Mouse (Mus musculus) CH12.LX (cell line): Measurements from ENCODE around the gene Nxph1. TPM values are rescaled to one million over a fixed set of nuclear protein-coding genes. Genes with fewer than 3 reads are reported as not detected.

ENCODE experiments used
- DNase-seq: peaks from one replicate; pipeline ENCODE4 v3.0.0-alpha.2; 2013; ENCODE audit errors: extremely low read depth
- H3K27ac ChIP-seq: 2 replicates; pipeline ENCODE4 v1.5.1; 2012; ENCODE audit warnings: low read depth, mild to moderate bottlenecking, control low read depth, moderate library complexity; ENCODE audit not compliant: insufficient read depth
- H3K27me3 ChIP-seq: replicated peaks from 2 replicates; pipeline ENCODE3; 2012; ENCODE audit warnings: inconsistent platforms
- H3K36me3 ChIP-seq, 2 experiments: replicated peaks in 1 of 2; 2 replicates each; pipeline versions ENCODE3 to v1.6.1; 2012; ENCODE audit warnings: inconsistent platforms in 1 of 2, low read length in 1 of 2, mild to moderate bottlenecking in 1 of 2, mixed read lengths in 1 of 2, moderate library complexity in 1 of 2; ENCODE audit not compliant: control insufficient read depth in 1 of 2, insufficient read depth in 1 of 2
- H3K4me1 ChIP-seq, 2 experiments: 2 replicates each; pipeline ENCODE4 v1.6.1; 2012; ENCODE audit warnings: inconsistent platforms in 1 of 2, moderate library complexity in 1 of 2; ENCODE audit not compliant: insufficient read depth in 2 of 2, control insufficient read depth in 1 of 2
- H3K4me2 ChIP-seq: 2 replicates; pipeline ENCODE4 v1.6.1; 2012; ENCODE audit warnings: low read depth, mild to moderate bottlenecking, control low read depth; ENCODE audit not compliant: poor library complexity, insufficient read depth, severe bottlenecking
- H3K4me3 ChIP-seq, 3 experiments: fragments of 150-350 bp in 1 of 3; sonication (generic) in 1 of 3; replicated peaks in 1 of 3; 2 replicates each; pipeline versions ENCODE3 to v1.5.1; 2011 to 2012; ENCODE audit warnings: low read depth in 2 of 3, low read length in 2 of 3, mild to moderate bottlenecking in 2 of 3, moderate library complexity in 2 of 3, control low read depth in 1 of 3, improper control_type of control experiment in 1 of 3, inconsistent platforms in 1 of 3, mixed read lengths in 1 of 3; ENCODE audit not compliant: poor library complexity in 1 of 3
- H3K79me2 ChIP-seq: replicated peaks from 2 replicates; pipeline ENCODE4 v1.6.1; 2012; ENCODE audit warnings: mild to moderate bottlenecking, moderate library complexity; ENCODE audit not compliant: control insufficient read depth, poor library complexity, insufficient read depth, severe bottlenecking; ENCODE audit errors: extremely low read depth
- H3K9ac ChIP-seq: 2 replicates; pipeline ENCODE4 v1.6.1; 2012; ENCODE audit warnings: low read depth, mild to moderate bottlenecking, control low read depth, moderate library complexity; ENCODE audit not compliant: insufficient read depth
- H3K9me3 ChIP-seq: replicated peaks from 2 replicates; pipeline ENCODE3; 2012; ENCODE audit warnings: low read length, inconsistent platforms, mixed read lengths
- BHLHE40 ChIP-seq: IDR thresholded peaks from 2 replicates; pipeline ENCODE4 v1.6.1; 2011; ENCODE audit warnings: mild to moderate bottlenecking, low read depth, low read length, improper control_type of control experiment
- CHD1 ChIP-seq: IDR thresholded peaks from 2 replicates; pipeline ENCODE4 v1.6.1; 2012; ENCODE audit warnings: low read depth, low read length, improper control_type of control experiment, inconsistent platforms
- CHD2 ChIP-seq: IDR thresholded peaks from 2 replicates; pipeline ENCODE4 v1.6.1; 2011; ENCODE audit warnings: low read length, improper control_type of control experiment
- CTCF ChIP-seq, 2 experiments: IDR thresholded peaks in 1 of 2; conservative IDR thresholded peaks in 1 of 2; 2 replicates each; pipeline ENCODE4 v1.5.1; 2011 to 2012; ENCODE audit warnings: low read depth in 2 of 2, low read length in 2 of 2, improper control_type of control experiment in 1 of 2, inconsistent platforms in 1 of 2, mild to moderate bottlenecking in 1 of 2, moderate library complexity in 1 of 2
- E2F4 ChIP-seq: IDR thresholded peaks from 2 replicates; pipeline ENCODE4 v1.6.1; 2011; ENCODE audit warnings: low read depth, low read length, improper control_type of control experiment; ENCODE audit not compliant: insufficient replicate concordance
- ELF1 ChIP-seq: IDR thresholded peaks from 2 replicates; pipeline ENCODE4 v1.6.1; 2014; ENCODE audit warnings: low read depth, mild to moderate bottlenecking, inconsistent platforms, low read length, improper control_type of control experiment
- EP300 ChIP-seq: IDR thresholded peaks from 2 replicates; pipeline ENCODE4 v1.6.1; 2011; ENCODE audit warnings: low read length, improper control_type of control experiment
- ETS1 ChIP-seq: conservative IDR thresholded peaks from 2 replicates; pipeline ENCODE4 v1.6.1; 2012; ENCODE audit warnings: low read depth, mild to moderate bottlenecking, inconsistent platforms, low read length, improper control_type of control experiment, moderate library complexity
- HCFC1 ChIP-seq: IDR thresholded peaks from 2 replicates; pipeline ENCODE4 v1.6.1; 2012; ENCODE audit warnings: low read depth, mild to moderate bottlenecking, inconsistent platforms, low read length, improper control_type of control experiment
- JUN ChIP-seq: IDR thresholded peaks from 2 replicates; pipeline ENCODE4 v1.6.1; 2011; ENCODE audit warnings: low read depth, mild to moderate bottlenecking, low read length, improper control_type of control experiment, moderate library complexity; ENCODE audit not compliant: insufficient read depth
- KAT2A ChIP-seq: IDR thresholded peaks from 2 replicates; pipeline ENCODE4 v1.6.1; 2012; ENCODE audit warnings: low read length, improper control_type of control experiment, inconsistent platforms; ENCODE audit not compliant: insufficient replicate concordance
- MAX ChIP-seq: IDR thresholded peaks from 2 replicates; pipeline ENCODE4 v1.6.1; 2011; ENCODE audit warnings: low read length, improper control_type of control experiment
- MAZ ChIP-seq: IDR thresholded peaks from 2 replicates; pipeline ENCODE4 v1.6.1; 2012; ENCODE audit warnings: low read depth, mild to moderate bottlenecking, inconsistent platforms, low read length, improper control_type of control experiment, moderate library complexity
- MEF2A ChIP-seq: IDR thresholded peaks from 2 replicates; pipeline ENCODE4 v1.6.1; 2014; ENCODE audit warnings: low read depth, mild to moderate bottlenecking, inconsistent platforms, low read length, improper control_type of control experiment, borderline replicate concordance
- NRF1 ChIP-seq: IDR thresholded peaks from 2 replicates; pipeline ENCODE4 v1.6.1; 2014; ENCODE audit warnings: low read depth, mild to moderate bottlenecking, inconsistent platforms, low read length, improper control_type of control experiment, moderate library complexity
- PAX5 ChIP-seq: IDR thresholded peaks from 2 replicates; pipeline ENCODE4 v1.6.1; 2012; ENCODE audit warnings: low read length, inconsistent platforms, mixed read lengths
- POLR2A ChIP-seq: IDR thresholded peaks from 2 replicates; pipeline ENCODE4 v1.6.1; 2011; ENCODE audit warnings: low read depth, mild to moderate bottlenecking, improper control_type of control experiment, low read length
- RCOR1 ChIP-seq: conservative IDR thresholded peaks from 2 replicates; pipeline ENCODE4 v1.6.1; 2012; ENCODE audit warnings: low read depth, mild to moderate bottlenecking, inconsistent platforms, low read length, improper control_type of control experiment
- USF1 ChIP-seq: IDR thresholded peaks from 2 replicates; pipeline ENCODE4 v1.6.1; 2014; ENCODE audit warnings: low read depth, mild to moderate bottlenecking, inconsistent platforms, low read length, improper control_type of control experiment
- USF2 ChIP-seq: conservative IDR thresholded peaks from 2 replicates; pipeline ENCODE4 v1.6.1; 2011; ENCODE audit warnings: low read depth, low read length, improper control_type of control experiment
- dilution Hi-C: fragments of 300-500 bp; cut with MboI; formaldehyde crosslinking; loops from 2 replicates; pipeline ENCODE4 v1.14.3; 2020; ENCODE audit warnings: low sequenced_read_pairs; ENCODE audit not compliant: extremely low pct_unique_long_range_greater_than_20kb, extremely low pct_ligation_motif_present
- in situ Hi-C: fragments of 300-500 bp; cut with MboI; formaldehyde crosslinking; loops from 3 replicates; pipeline ENCODE4 v1.14.3; 2019; ENCODE audit warnings: low sequenced_read_pairs, low pct_ligation_motif_present, low pct_unique_long_range_greater_than_20kb, mixed read lengths
- polyA plus RNA-seq: library from polyadenylated mRNA; unstranded; fragments of >175 nt; gene quantifications from 2 replicates; pipeline ENCODE4 v1.2.1, GENCODE M21; 2012; ENCODE audit warnings: low read depth; ENCODE audit not compliant: insufficient read length
- total RNA-seq, 2 experiments: library from RNA; depleted of rRNA; stranded (reverse); fragments of 300-350 nt in 1 of 2; fragments of >200 nt in 1 of 2; gene quantifications; 2 replicates each; pipeline ENCODE4 v1.2.3; 2012 to 2014

Nxph1 gene
- total and polyA plus RNA-seq, 3 experiments = not detected

DNA sequence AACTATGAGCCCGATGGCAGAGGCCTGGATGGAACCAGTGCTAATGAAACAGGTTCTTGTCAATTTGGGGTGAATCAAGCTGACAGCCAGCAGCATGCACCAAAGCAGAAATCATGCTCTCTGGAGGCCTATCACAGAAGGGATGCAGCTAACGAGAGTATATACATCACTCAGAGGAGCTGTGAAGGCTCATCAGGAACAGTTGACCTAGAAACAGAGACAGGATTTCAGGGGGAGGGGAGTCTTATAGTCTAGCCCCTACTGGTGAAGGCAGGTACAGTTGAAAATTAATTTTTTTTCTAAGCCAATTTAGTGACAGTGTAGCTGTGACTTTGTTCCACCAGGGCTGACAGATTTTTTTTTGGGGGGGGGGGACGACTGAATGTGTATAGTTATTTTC, 234.2 kb downstream of the Nxph1 start:
- Histone ChIP-seq H3K36me3 (no peaks in the 10 kb centered on the region), H3K79me2 (no peaks in the 10 kb centered on the region), H3K4me3 (no peak overlapping the region), H3K27ac (no peak overlapping the region), H3K9ac (no peak overlapping the region), H3K9me3 (no peaks in the 10 kb centered on the region), H3K4me2 (no peak overlapping the region), H3K4me1 (no peaks in the 10 kb centered on the region), H3K27me3 (no peaks in the 10 kb centered on the region)
- TF ChIP-seq CTCF (conservative IDR thresholded peaks at IDR 0.05 in 1 of 2, IDR thresholded peaks at IDR 0.05 in 1 of 2; ENCODE audit: low read depth in 2 of 2, low read length in 2 of 2) (0 out of 4 replicates have a peak, but pooled peaks have one; percentile 8 to 14), USF2 (no peak)
- dilution Hi-C loops = no loop called here
- peak; percentile 2 for DNase-seq
- in situ Hi-C loops = no loop called here

DNA sequence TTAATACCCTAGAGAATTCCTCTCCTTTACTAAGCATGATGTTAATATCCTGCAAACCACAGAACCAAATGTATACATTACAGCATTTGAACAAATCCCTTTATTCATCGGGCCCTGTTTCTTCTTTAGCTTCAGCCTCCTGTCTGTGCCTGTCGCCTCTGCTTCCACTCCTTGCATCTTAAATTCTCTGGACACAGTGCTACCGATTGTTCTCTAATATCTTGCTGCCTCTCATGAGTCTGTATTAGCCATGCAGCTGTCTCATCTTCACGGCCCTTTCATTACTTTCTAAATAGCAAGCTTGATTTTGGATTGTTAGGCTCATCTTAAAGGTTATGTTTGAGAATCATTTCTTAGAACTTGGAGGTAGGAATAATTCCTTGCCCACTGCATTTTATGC, 262.5 kb downstream of the Nxph1 start:
- H3K36me3 ChIP-seq = no peaks in the 10 kb centered on the region
- no peak for TF ChIP-seq EP300
- no peak for TF ChIP-seq PAX5
- no peak for TF ChIP-seq USF1
- TF ChIP-seq NRF1 = no peak
- TF ChIP-seq POLR2A = no peak
- no peak for TF ChIP-seq MEF2A
- TF ChIP-seq CTCF (conservative IDR thresholded peaks at IDR 0.05 in 1 of 2, IDR thresholded peaks at IDR 0.05 in 1 of 2; ENCODE audit: low read depth in 2 of 2, low read length in 2 of 2) = no peak
- TF ChIP-seq MAZ = no peak
- TF ChIP-seq ETS1 = no peak
- no peak for TF ChIP-seq CHD1
- TF ChIP-seq, all 38 proteins: peak for 0
- in situ Hi-C loops (no loop called here), dilution Hi-C loops (no loop called here)
- Histone ChIP-seq H3K27ac (no peak overlapping the region), H3K4me3 (no peak overlapping the region), H3K79me2 (no peaks in the 10 kb centered on the region), H3K9me3 (no peaks in the 10 kb centered on the region), H3K9ac (no peak overlapping the region), H3K27me3 (no peaks in the 10 kb centered on the region), H3K4me1 (peaks cover 0 to 4% of the 10 kb centered on the region in 2 experiments; a peak in 1 of 4 replicates), H3K4me2 (no peak overlapping the region)
- DNase-seq = no peak

DNA sequence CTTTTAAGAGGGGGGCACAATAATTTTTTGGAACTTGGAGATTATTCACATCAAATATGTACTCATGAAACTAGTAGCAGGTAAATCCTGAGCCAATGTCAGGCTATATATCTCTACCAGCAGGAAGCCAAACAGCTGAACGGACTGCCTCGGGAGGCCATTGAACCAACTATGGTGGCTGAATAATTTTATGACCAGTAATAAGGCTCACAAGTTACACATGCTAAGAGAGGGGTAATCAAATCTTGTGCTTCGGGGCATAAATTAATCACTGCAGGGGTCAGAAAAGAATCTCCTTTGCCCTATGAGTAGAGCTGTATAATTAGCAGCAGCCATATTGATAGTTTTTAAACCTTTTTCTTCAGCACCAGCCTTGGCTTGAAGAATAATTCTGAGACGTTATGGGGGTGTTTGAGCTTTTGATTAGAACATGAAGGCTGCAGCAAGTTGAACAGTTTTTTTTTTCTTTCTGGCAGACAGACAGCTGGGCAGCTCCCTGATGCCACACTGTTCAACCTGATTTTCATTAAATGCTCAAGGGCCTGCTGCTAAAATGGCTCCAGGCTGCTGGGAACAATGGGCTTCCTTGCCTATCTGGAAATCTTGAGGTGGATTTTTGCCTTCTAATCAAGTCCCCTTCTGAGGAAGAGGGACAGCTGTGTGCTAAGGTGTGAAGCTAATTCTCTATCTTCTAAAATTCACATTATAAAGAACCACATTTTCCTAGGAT, 272.7 kb downstream of the Nxph1 start:
- in situ Hi-C loops (no loop called here), dilution Hi-C loops (no loop called here)
- Histone ChIP-seq H3K27ac (no peak overlapping the region), H3K4me3 (no peak overlapping the region), H3K4me2 (no peak overlapping the region), H3K4me1 (no peaks in the 10 kb centered on the region)
- DNase-seq = no peak
- TF ChIP-seq E2F4 = no peak
- TF ChIP-seq CHD2 = no peak
- no peak for TF ChIP-seq CHD1
- no peak for TF ChIP-seq KAT2A
- TF ChIP-seq MAX = no peak
- no peak for TF ChIP-seq HCFC1
- TF ChIP-seq PAX5 = no peak
- no peak for TF ChIP-seq RCOR1
- no peak for TF ChIP-seq BHLHE40
- no peak for TF ChIP-seq MEF2A
- TF ChIP-seq USF1 = no peak
- no peak for TF ChIP-seq JUN
- TF ChIP-seq ELF1 = no peak
- TF ChIP-seq, all 38 proteins: peak for 0
- Histone ChIP-seq H3K79me2 (no peaks in the 10 kb centered on the region), H3K9me3 (no peaks in the 10 kb centered on the region), H3K9ac (no peak overlapping the region), H3K36me3 (no peaks in the 10 kb centered on the region), H3K27me3 (no peaks in the 10 kb centered on the region)
